ENCODE assay signal across 8 mouse cellular contexts in the genomic region with DNA sequence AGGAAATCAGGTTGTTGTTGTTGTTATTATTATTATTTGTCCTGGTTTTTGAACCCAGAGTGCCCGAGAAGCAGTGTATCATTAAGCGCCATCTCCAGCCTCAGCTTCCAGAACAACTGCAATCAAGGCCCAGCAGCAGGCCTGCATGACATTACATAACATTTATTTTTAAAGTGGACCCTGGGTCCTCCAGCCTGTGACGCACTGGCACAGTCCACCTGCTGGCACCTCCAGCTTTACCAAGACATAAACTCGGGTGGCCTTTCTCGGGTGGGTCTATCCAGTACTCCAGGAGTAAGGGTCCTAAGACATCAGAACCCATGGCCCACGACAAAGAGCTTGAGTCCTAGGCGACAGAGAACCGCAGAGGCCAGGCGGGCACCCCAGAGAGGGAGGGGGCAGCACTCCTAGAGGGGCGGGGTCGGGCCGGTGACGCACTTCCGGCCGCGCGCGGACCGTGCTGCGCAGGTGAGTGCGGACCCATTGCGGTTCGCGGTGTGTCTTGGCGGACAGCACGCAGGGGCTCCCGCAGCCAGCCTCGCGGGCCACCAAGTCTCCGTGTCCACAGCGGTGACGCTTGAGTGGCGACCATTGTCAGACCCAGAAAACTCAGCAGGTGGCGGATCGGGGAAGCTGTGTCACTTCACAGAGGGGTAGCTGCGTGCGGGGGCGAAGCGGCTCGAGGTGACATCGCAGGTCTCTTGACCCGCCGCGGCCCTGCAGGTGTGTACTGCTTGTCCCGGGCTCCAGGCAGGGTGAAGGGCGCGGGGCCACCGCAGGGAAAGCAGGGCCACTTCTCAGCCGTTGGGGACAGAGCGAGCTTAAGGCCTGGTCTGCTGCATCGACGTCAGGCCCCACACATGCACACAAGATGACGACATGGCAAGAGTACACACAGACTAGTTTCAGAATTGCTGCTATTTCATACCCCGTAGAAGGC. TPM values are rescaled to one million over a fixed set of nuclear protein-coding genes. Genes with fewer than 3 reads are reported as not detected.
DNase-seq lines count a peak whose midpoint lies in the region; ATAC-seq and TF ChIP-seq lines count a peak whose summit lies in the region.

Gene Zfp612, plus strand, starts transcription at position 465 of the 940 bp plus-strand sequence.

- peak within 1 kb of the TSS; percentile 80 for H3K9ac ChIP-seq in ES-E14 (ENCODE audit: insufficient read depth, low read depth, low read length, poor library complexity, severe bottlenecking)
- H3K9ac ChIP-seq in forebrain, embryonic 16.5 days (replicated peaks; ENCODE audit: low read depth, low read length), result peak within 1 kb of the TSS; percentile 85

- H3K27me3 ChIP-seq in forebrain, embryonic 16.5 days (replicated peaks; ENCODE audit: control insufficient read depth, insufficient read depth, low read length), result no peaks in the 10 kb centered on the region

- in situ Hi-C loops in ES-E14 (cut with MboI; ENCODE audit: low sequenced_read_pairs in 2 of 2, unreplicated experiment in 2 of 2), result no loop called here

- peak; percentile 96 for ATAC-seq in forebrain, embryonic 16.5 days

- no peaks in the 10 kb centered on the region for H3K9me3 ChIP-seq in ES-E14 (ENCODE audit: control insufficient read depth, insufficient read depth, low read depth, low read length)
- H3K9me3 ChIP-seq in forebrain, embryonic 16.5 days (ENCODE audit: control insufficient read depth, low read length), result no peaks in the 10 kb centered on the region

- no peak within 1 kb of the TSS for H3K27ac ChIP-seq in ES-E14 (ENCODE audit: insufficient read depth, low read depth, low read length, poor library complexity, severe bottlenecking)
- H3K27ac ChIP-seq in forebrain, embryonic 16.5 days (ENCODE audit: low read length), result no peak within 1 kb of the TSS; the same call in 1 of the 2 replicates

- peak; percentile 55; the same call in 1 of the 2 replicates for TF ChIP-seq POLR2A in lung, adult 2 months (IDR thresholded peaks at IDR 0.05; ENCODE audit: borderline replicate concordance, extremely low read depth, low read depth, low read length)

- peaks cover 6% of the 10 kb centered on the region for H3K36me3 ChIP-seq in ES-E14 (ENCODE audit: control insufficient read depth, insufficient read depth, low read length, poor library complexity, severe bottlenecking)
- peaks cover 4% of the 10 kb centered on the region for H3K36me3 ChIP-seq in forebrain, embryonic 16.5 days (ENCODE audit: control insufficient read depth, insufficient read depth)

- peak within 1 kb of the TSS; percentile 87 for H3K4me2 ChIP-seq in forebrain, embryonic 16.5 days (ENCODE audit: low read length)

- peaks cover 0 to 2% of the 10 kb centered on the region in 2 experiments; a peak in 1 of 4 replicates for H3K4me1 ChIP-seq in ES-E14 (ENCODE audit: control insufficient read depth in 2 of 2, insufficient read depth in 2 of 2, low read length in 2 of 2, poor library complexity in 1 of 2)
- H3K4me1 ChIP-seq in forebrain, embryonic 16.5 days (replicated peaks; ENCODE audit: control insufficient read depth, insufficient read depth, low read length), result peaks cover 19% of the 10 kb centered on the region
- no peaks in the 10 kb centered on the region for H3K4me1 ChIP-seq in lung, adult 2 months (ENCODE audit: control insufficient read depth, insufficient read depth, low read length)

- 6% methylated on average over 54 of the region's 54 CpGs for WGBS in forebrain, embryonic 16.5 days
- 9% methylated on average over 54 of the region's 54 CpGs for WGBS in lung, adult 2 months

- DNase-seq in ES-E14 (ENCODE audit: low read depth, low spot score), result no peak
- DNase-seq in cerebellum, adult 11 months, result peak; percentile 82
- DNase-seq in heart, postnatal 4 days, result peak; percentile 67
- DNase-seq in layer of hippocampus, adult 8-10 months (ENCODE audit: low spot score in 2 of 2), result peak; percentile 47 to 62
- peak; percentile 68 for DNase-seq in lung, adult 2 months
- DNase-seq in ovary, adult 18-20 months (ENCODE audit: low spot score), result peak; percentile 46
- DNase-seq in thymus, postnatal 25 days, result peak; percentile 34

- H3K4me3 ChIP-seq in ES-E14 (ENCODE audit: insufficient read depth in 1 of 2, low read depth in 1 of 2, low read length in 2 of 2, poor library complexity in 1 of 2, severe bottlenecking in 1 of 2), result peak within 1 kb of the TSS; percentile 81 to 94
- H3K4me3 ChIP-seq in forebrain, embryonic 16.5 days (replicated peaks; ENCODE audit: low read length), result peak within 1 kb of the TSS; percentile 84
- H3K4me3 ChIP-seq in lung, adult 2 months (replicated peaks; ENCODE audit: extremely low read depth, low read depth, low read length), result peak within 1 kb of the TSS; percentile 66

- TF ChIP-seq CTCF in lung, adult 2 months (IDR thresholded peaks at IDR 0.05; ENCODE audit: insufficient read depth, low read length), result no peak

TF ChIP-seq in ES-E14, 5 proteins besides CTCF, POLR2A, EP300 and RAD21:
- no peak for TF ChIP-seq CHD2 (IDR thresholded peaks at IDR 0.05; ENCODE audit: low read depth, low read length)
- no peak for TF ChIP-seq MAFK (IDR thresholded peaks at IDR 0.05; ENCODE audit: insufficient read depth, low read depth, low read length)
- TF ChIP-seq ZC3H11A (IDR thresholded peaks at IDR 0.05; ENCODE audit: borderline replicate concordance, low read depth, low read length), result no peak
- no peak for TF ChIP-seq HCFC1 (IDR thresholded peaks at IDR 0.05; ENCODE audit: borderline replicate concordance, insufficient read depth, low read length)
- TF ChIP-seq ZNF384 (IDR thresholded peaks at IDR 0.05; ENCODE audit: low read depth, low read length), result no peak

RNA-seq across cellular contexts. Expression of gene Zfp612, which starts in this region (rescaled TPM):
- total RNA-seq in ES-E14 (2012; rRNA removed), result 3.5 and 3.9 TPM in 2 replicates
- polyA plus RNA-seq in forebrain, embryonic 16.5 days (2015; fragmentation: Nextera tagmentation; extraction: Ambion mirVana), result 19.4 and 24.3 TPM in 2 replicates
- total RNA-seq in heart, postnatal 4 days (2021), result 1 to 10 TPM; 6.2 to 6.3 TPM
- total RNA-seq in layer of hippocampus, adult 8-10 months (2022), result 10 to 100 TPM; 27.3 to 34.4 (median 29.6) TPM
- polyA plus RNA-seq in lung, adult 2 months (2012; rRNA removed), result 1.2 TPM in 2 replicates
